Mouse (Mus musculus): ENCODE data around the gene Rap1gap2. TPM values are rescaled to one million over a fixed set of nuclear protein-coding genes. Genes with fewer than 3 reads are reported as not detected.
A peak's percentile ranks its signal among the peaks of the same experiment; 100 is the strongest.

The Rap1gap2 gene
- total and polyA plus RNA-seq, 3 experiments = 5.1 to 12.9 (median 6.1) TPM

GRCm38 (mm10) chr11:74501989-74502388 is 108.7 kb downstream of the Rap1gap2 start:
- no peak for DNase-seq

GRCm38 (mm10) chr11:74501061-74501460 is 109.7 kb downstream of the Rap1gap2 start:
- DNase-seq = no peak

GRCm38 (mm10) chr11:74499521-74500099 is 111.1 kb downstream of the Rap1gap2 start:
- DNase-seq = no peak

- DNase-seq = no peak
These were observed 111.7 kb downstream of the Rap1gap2 start for GRCm38 (mm10) chr11:74499058-74499457.

- DNase-seq = no peak
These were observed 114.1 kb downstream of the Rap1gap2 start for GRCm38 (mm10) chr11:74496581-74496980.

GRCm38 (mm10) chr11:74493936-74494335 is 116.8 kb downstream of the Rap1gap2 start:
- DNase-seq = no peak

- no peak for DNase-seq
These were observed 117.4 kb downstream of the Rap1gap2 start for GRCm38 (mm10) chr11:74493172-74493862.

- no peak for DNase-seq
These were observed 119.6 kb downstream of the Rap1gap2 start for GRCm38 (mm10) chr11:74491130-74491529.

GRCm38 (mm10) chr11:74489239-74489638 is 121.5 kb downstream of the Rap1gap2 start:
- no peak for DNase-seq

- no peak for DNase-seq
These were observed 122.8 kb downstream of the Rap1gap2 start for GRCm38 (mm10) chr11:74487952-74488351.

- DNase-seq = no peak
These were observed 125.1 kb downstream of the Rap1gap2 start for GRCm38 (mm10) chr11:74485435-74486217.

- no peak for DNase-seq
These were observed 126.8 kb downstream of the Rap1gap2 start for GRCm38 (mm10) chr11:74483871-74484270.

- no peak for DNase-seq
These were observed 127.4 kb downstream of the Rap1gap2 start for GRCm38 (mm10) chr11:74483153-74483817.

- no peak for DNase-seq
These were observed 128.9 kb downstream of the Rap1gap2 start for GRCm38 (mm10) chr11:74481797-74482196.

- no peak for DNase-seq
These were observed 130.9 kb downstream of the Rap1gap2 start for GRCm38 (mm10) chr11:74479715-74480289.

- no peak for DNase-seq
These were observed 131.8 kb downstream of the Rap1gap2 start for GRCm38 (mm10) chr11:74478877-74479276.

- no peak for DNase-seq
These were observed 138.0 kb downstream of the Rap1gap2 start for GRCm38 (mm10) chr11:74472671-74473070.

GRCm38 (mm10) chr11:74468195-74468594 is 142.5 kb downstream of the Rap1gap2 start:
- peak; percentile 17 for DNase-seq

GRCm38 (mm10) chr11:74465712-74466111 is 145.0 kb downstream of the Rap1gap2 start:
- no peak for DNase-seq

- no peak for DNase-seq
These were observed 146.3 kb downstream of the Rap1gap2 start for GRCm38 (mm10) chr11:74464181-74464977.

- no peak for DNase-seq
These were observed 148.1 kb downstream of the Rap1gap2 start for GRCm38 (mm10) chr11:74462651-74463050.
